Mouse (Mus musculus): ENCODE measurements around the gene Slc35d1.
A peak's percentile ranks its signal among the peaks of the same experiment; 100 is the strongest.
"Not testable (repeated sequence)": the region's sequence is repeated elsewhere in the genome, so short reads cannot be mapped to it uniquely, and the experiment has no call there.

Gene Slc35d1

DNA sequence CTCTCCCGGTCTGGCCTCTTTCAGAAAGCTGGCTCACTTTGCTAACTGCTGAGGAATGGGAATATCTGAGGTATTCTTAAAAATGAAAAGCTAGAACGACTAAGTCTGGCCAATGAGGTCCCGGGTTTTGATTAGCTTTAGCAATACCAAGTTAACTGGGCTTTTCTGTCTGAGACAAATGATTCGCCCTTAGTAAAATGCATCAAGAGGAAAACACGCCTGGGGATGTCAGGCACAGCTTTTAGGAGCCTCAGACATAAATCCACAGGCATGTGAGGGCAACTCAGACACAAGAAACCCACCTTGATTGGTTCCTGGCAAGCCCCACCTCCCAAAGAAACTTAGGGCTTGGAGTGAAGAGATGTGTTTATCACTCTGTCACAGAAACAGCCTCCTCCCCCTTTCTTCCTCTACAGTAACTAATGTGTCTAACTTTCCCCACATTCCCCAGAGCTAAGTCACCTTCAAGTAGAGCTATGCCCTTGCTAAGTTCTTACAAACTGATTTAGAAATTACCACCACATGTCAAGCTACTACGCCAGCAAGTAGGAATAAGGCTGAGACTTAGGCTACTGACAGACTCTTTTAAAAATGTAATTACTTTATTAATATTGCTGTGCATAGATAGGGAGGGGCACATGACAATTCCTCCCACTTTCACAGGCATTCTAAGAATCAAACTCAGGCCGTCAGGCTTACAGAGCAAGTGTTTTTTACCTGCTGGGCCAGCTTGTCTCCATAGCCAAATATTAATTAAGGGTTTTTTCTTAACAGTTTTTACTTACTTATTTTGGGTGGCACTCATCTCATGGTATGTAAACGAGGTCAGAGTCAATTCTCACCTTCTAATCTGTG, 26.0 kb downstream of the Slc35d1 start:
- no peak for ATAC-seq (ENCODE audit: insufficient number of reproducible peaks, low FRiP score, low TSS enrichment)

GRCm38 (mm10) chr4:103180300-103180888, 34.6 kb downstream of the Slc35d1 start:
- ATAC-seq (ENCODE audit: insufficient number of reproducible peaks, low FRiP score, low TSS enrichment): no peak

DNA sequence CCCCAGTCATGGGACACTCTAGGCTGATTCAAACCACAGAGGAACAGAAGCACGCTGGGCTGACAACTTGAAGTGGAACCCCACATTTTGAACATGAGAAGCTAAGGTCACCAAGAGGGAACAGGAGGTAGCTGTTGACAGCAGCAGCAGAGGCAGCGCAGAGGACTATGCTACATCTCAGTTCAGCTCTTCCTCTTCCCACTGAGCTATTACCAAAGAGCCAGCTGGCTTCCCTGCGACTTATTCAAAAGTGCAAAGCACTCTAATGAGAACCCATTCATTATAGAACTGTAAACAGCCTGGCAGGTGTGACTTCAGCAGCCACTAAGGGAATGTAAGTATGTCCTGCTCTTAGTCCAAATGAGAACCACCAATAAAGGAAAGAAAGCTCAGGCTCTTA, 35.4 kb downstream of the Slc35d1 start:
- no peak for ATAC-seq (ENCODE audit: insufficient number of reproducible peaks, low FRiP score, low TSS enrichment)

GRCm38 (mm10) chr4:103178635-103179318, 36.2 kb downstream of the Slc35d1 start:
- no peak for ATAC-seq (ENCODE audit: insufficient number of reproducible peaks, low FRiP score, low TSS enrichment)

DNA sequence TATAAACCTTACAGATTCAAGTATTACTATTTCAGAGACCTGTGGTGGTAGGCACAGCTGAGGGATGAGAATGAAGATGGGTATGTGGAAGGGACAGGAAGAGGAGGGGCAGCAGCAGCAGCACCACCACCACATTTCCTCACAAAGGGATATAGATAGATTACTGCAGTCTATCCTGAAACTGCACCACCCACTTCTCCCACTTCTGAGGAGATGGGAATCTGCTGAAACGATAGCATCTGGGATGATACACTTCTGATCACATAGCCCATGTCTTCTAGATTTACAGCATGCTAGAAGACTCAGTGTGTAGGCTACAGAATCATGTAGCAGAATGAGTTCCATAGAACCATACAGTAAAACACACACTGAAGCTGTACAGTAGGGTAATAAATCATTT, 37.3 kb downstream of the Slc35d1 start:
- no peak for ATAC-seq (ENCODE audit: insufficient number of reproducible peaks, low FRiP score, low TSS enrichment)

DNA sequence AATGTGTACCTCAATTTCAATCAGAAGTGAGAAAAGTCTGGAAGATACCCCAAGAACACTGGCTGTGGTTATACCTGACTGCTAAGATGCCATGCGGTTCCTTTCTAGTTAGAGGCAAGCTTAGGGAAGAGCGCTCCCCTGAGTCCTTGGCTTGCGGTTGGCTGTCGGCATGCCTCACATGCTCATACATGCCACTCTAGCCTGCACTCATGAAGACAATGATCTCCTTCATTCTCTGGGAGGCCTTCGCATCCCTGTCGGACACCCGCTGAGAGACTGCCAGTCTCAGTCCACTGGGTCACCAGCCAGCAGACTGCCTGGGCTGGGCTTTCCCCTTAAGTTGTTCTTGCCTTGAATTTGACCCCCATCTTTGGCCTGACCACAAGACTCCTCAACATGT, 41.0 kb downstream of the Slc35d1 start:
- no peak for ATAC-seq (ENCODE audit: insufficient number of reproducible peaks, low FRiP score, low TSS enrichment)

DNA sequence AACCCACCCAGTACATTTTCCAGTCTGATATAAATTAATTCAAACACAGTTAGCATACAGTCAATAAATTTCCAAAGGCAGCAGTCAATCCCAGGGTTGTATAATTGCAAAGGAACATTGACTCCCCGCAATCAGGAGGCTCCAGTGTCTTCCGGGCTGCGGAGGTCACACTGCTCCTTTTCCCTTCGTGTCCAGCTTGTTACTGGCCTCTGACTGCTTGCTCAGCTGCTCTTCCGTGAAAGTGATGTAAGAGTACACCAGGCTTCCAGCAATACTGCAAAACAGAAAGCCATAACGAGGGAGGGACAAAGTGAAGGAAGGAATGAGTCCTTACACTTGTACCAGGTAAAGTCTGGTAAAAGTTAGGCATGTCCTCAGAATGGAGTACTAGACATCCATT, 41.5 kb downstream of the Slc35d1 start:
- no peak for ATAC-seq (ENCODE audit: insufficient number of reproducible peaks, low FRiP score, low TSS enrichment)

GRCm38 (mm10) chr4:103171256-103171655, 43.7 kb downstream of the Slc35d1 start:
- ATAC-seq (ENCODE audit: insufficient number of reproducible peaks, low FRiP score, low TSS enrichment): no peak

DNA sequence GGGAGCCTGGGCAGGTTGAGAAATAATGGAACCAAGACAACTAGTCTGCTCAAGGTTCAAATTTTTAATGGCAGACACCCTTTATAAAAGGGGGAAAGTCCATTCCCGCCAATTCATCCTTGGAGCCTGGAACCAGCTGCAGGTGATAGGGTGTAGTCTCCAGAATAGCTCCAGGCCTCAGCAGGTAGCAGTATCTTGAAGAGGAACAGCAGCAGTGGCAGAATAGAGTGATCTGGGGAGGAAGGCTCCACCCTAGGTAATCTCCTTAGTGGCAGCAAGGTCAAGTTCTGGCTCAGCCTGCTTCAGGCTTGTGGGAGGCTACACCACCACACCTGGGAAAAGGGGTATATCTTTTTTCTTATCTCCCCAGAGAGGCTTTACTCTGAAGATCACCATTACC, 48.8 kb downstream of the Slc35d1 start:
- not testable (repeated sequence) for ATAC-seq (ENCODE audit: insufficient number of reproducible peaks, low FRiP score, low TSS enrichment)

GRCm38 (mm10) chr4:103158781-103159180, 56.2 kb downstream of the Slc35d1 start:
- no peak for ATAC-seq (ENCODE audit: insufficient number of reproducible peaks, low FRiP score, low TSS enrichment)

GRCm38 (mm10) chr4:103151946-103152345, 63.0 kb downstream of the Slc35d1 start:
- no peak for ATAC-seq (ENCODE audit: insufficient number of reproducible peaks, low FRiP score, low TSS enrichment)

DNA sequence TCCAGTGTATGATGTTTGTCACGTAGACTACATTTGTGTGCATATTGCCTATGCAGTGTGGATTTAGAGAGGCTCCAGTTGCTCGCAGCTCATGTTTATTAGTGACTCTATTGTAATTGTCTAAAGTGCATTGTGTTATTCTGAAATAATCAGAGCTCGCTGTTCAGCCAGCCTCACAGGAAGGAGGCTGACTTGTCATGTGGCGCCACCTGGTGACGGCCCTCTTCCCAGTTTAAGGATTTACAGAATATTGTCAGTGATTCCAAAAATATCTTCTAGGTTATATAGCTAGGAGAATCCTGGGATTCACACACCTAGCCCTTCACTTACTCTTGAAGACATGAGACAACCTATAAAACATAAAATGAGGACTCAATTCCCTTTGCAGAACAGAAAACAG, 68.6 kb downstream of the Slc35d1 start:
- peak; percentile 52; the same call in 1 of the 2 replicates for ATAC-seq (ENCODE audit: insufficient number of reproducible peaks, low FRiP score, low TSS enrichment)

- ATAC-seq (ENCODE audit: insufficient number of reproducible peaks, low FRiP score, low TSS enrichment): no peak
Measured at GRCm38 (mm10) chr4:103136946-103137345, 78.0 kb downstream of the Slc35d1 start.

GRCm38 (mm10) chr4:103126533-103126932, 88.4 kb downstream of the Slc35d1 start:
- no peak for ATAC-seq (ENCODE audit: insufficient number of reproducible peaks, low FRiP score, low TSS enrichment)

GRCm38 (mm10) chr4:103123606-103124005, 91.4 kb downstream of the Slc35d1 start:
- ATAC-seq (ENCODE audit: insufficient number of reproducible peaks, low FRiP score, low TSS enrichment): no peak

- ATAC-seq (ENCODE audit: insufficient number of reproducible peaks, low FRiP score, low TSS enrichment): no peak
Measured at GRCm38 (mm10) chr4:103123086-103123485, 91.9 kb downstream of the Slc35d1 start.

- ATAC-seq (ENCODE audit: insufficient number of reproducible peaks, low FRiP score, low TSS enrichment): no peak
Measured at GRCm38 (mm10) chr4:103120874-103121389, 94.0 kb downstream of the Slc35d1 start.
